Mouse (Mus musculus): ENCODE results near the gene C2. TPM values are rescaled to one million over a fixed set of nuclear protein-coding genes. Genes with fewer than 3 reads are reported as not detected.
A peak's percentile ranks its signal among the peaks of the same experiment; 100 is the strongest.

The C2 gene
- 9.9 and 10.8 TPM in 2 replicates for polyA plus RNA-seq (2011; ENCODE audit: insufficient read depth, insufficient read length, low read depth, missing spikeins)

DNA sequence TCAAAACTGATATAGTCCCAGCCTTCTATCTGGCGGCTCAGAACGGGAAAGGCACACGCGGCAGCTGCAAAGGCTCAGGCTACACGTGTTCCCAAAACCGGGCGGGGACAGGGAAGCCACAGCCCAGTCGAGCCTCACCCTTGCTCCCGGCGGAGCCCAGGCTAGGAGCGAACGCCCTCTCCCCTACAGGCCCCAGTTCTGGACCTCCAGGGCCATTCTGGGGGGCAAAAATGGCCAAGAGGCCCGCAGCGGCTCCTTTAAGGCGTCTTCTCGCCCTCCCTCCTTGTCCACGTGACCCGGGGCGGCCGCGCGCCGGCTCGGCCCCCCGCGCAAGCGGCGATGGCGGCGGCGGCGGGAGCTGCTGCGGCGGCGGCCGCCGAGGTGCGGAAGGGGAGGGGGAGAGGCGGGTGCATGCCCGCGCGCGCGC is at the start of gene C2, which contains the start of gene Ehmt2:
Gene C2, minus strand, starts transcription at position 106 of the 427 bp plus-strand sequence.
Gene Ehmt2, plus strand, starts transcription at position 310 of the 427 bp plus-strand sequence.
- H3K9ac ChIP-seq (ENCODE audit: low read depth, poor library complexity, severe bottlenecking), result peak within 1 kb of the TSS; percentile 94
- peaks cover under 1% of the 10 kb centered on the region for H3K4me1 ChIP-seq (ENCODE audit: control insufficient read depth, insufficient read depth, low read length)
- no peaks in the 10 kb centered on the region for H3K9me3 ChIP-seq (replicated peaks; ENCODE audit: control insufficient read depth, insufficient read depth, low read length, poor library complexity, severe bottlenecking)
- H3K4me3 ChIP-seq (ENCODE audit: low read depth, low read length), result peak within 1 kb of the TSS; percentile 96
- no peaks in the 10 kb centered on the region for H3K36me3 ChIP-seq (ENCODE audit: control insufficient read depth, insufficient read depth, low read length, poor library complexity, severe bottlenecking)
- H3K27me3 ChIP-seq (ENCODE audit: control insufficient read depth, insufficient read depth, low read length, poor library complexity, severe bottlenecking), result no peaks in the 10 kb centered on the region
- TF ChIP-seq POLR2A (IDR thresholded peaks at IDR 0.05; ENCODE audit: insufficient read depth, low read length) (no peak), EP300 (IDR thresholded peaks at IDR 0.05; ENCODE audit: insufficient read depth, low read depth, low read length) (no peak), CTCF (IDR thresholded peaks at IDR 0.05; ENCODE audit: low read depth, low read length) (no peak)
- H3K27ac ChIP-seq (ENCODE audit: insufficient read depth, low read length), result peak within 1 kb of the TSS; percentile 7

DNA sequence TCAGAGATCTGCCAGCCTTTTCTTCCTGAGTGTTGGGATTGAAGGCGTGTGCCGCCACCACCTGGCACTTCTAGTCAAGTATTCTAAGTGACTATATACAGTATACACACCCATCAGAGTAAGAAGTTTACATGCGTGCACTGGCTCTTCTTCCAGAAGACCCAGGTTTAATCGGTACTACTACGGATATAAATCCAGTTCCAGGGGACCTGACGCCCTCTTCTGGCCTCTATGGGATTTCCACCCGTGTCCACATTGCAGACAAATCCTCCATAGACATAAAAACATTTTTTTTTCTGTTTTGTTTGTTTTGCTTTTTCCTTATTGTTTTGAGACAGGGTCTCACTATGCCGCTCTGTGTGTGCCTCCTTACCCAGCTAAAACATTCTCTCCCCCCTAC is 49.5 kb upstream of the C2 start:
- Histone ChIP-seq H3K4me3 (ENCODE audit: low read depth, low read length) (no peak overlapping the region), H3K4me1 (ENCODE audit: control insufficient read depth, insufficient read depth, low read length) (no peaks in the 10 kb centered on the region), H3K27me3 (ENCODE audit: control insufficient read depth, insufficient read depth, low read length, poor library complexity, severe bottlenecking) (no peaks in the 10 kb centered on the region), H3K9me3 (replicated peaks; ENCODE audit: control insufficient read depth, insufficient read depth, low read length, poor library complexity, severe bottlenecking) (no peaks in the 10 kb centered on the region), H3K36me3 (ENCODE audit: control insufficient read depth, insufficient read depth, low read length, poor library complexity, severe bottlenecking) (peaks cover 26% of the 10 kb centered on the region), H3K9ac (ENCODE audit: low read depth, poor library complexity, severe bottlenecking) (no peak overlapping the region), H3K27ac (ENCODE audit: insufficient read depth, low read length) (no peak overlapping the region)
- peak; percentile 45 for TF ChIP-seq CTCF (IDR thresholded peaks at IDR 0.05; ENCODE audit: low read depth, low read length)
- TF ChIP-seq POLR2A (IDR thresholded peaks at IDR 0.05; ENCODE audit: insufficient read depth, low read length), result no peak
- TF ChIP-seq EP300 (IDR thresholded peaks at IDR 0.05; ENCODE audit: insufficient read depth, low read depth, low read length), result no peak

DNA sequence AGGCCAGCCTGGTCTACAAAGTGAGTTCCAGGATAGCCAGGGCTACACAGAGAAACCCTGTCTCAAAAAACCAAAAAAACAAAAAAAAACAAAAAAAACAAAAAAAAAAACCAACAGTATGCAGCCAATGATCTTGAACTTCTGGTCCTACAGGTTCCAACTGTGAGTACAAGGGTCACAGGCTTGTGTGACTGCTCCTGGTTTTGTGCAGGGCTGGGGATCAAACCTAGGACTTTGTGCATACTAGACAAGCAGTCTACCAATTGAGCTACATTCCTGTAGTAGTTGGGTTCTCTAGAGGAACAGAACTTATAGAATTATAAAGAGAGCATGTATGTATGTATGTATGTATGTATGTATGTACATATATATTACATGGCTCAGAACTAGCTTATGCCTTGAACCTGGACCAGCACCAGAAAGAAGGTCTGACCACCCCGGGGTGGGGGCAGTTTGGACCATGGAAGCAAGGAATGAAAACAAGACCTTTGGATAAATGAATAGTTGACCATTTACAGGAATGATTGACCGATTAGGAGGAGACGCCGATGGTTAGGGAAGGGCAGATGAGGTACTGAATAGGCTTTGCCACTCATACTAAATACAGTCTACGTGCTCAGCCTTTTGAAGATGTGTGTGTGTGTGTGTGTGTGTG is 48.5 kb upstream of the C2 start:
- Histone ChIP-seq H3K9me3 (replicated peaks; ENCODE audit: control insufficient read depth, insufficient read depth, low read length, poor library complexity, severe bottlenecking) (no peaks in the 10 kb centered on the region), H3K36me3 (ENCODE audit: control insufficient read depth, insufficient read depth, low read length, poor library complexity, severe bottlenecking) (peaks cover 22% of the 10 kb centered on the region), H3K27me3 (ENCODE audit: control insufficient read depth, insufficient read depth, low read length, poor library complexity, severe bottlenecking) (no peaks in the 10 kb centered on the region), H3K9ac (ENCODE audit: low read depth, poor library complexity, severe bottlenecking) (no peak overlapping the region), H3K4me1 (ENCODE audit: control insufficient read depth, insufficient read depth, low read length) (no peaks in the 10 kb centered on the region), H3K4me3 (ENCODE audit: low read depth, low read length) (no peak overlapping the region), H3K27ac (ENCODE audit: insufficient read depth, low read length) (no peak overlapping the region)
- TF ChIP-seq POLR2A (IDR thresholded peaks at IDR 0.05; ENCODE audit: insufficient read depth, low read length) (no peak), CTCF (IDR thresholded peaks at IDR 0.05; ENCODE audit: low read depth, low read length) (no peak)

DNA sequence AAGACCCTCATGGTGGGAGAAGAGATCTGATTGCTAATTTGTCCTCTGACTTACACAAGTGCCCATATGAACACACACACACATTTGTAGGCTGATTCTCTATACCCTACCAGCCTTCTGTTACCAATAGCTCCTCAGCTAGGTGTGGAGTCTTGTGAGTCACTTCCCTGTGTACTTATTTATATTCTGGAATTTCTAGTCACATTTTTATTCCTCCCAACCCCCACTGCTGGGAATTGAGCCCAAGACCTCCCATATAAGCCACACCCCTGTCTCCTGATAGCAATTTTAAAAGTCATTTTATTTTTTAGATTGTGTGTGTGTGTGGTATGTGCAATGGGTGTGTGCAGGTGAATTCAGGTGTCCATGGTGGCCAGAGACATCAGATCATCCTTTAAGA is 46.3 kb upstream of the C2 start:
- Histone ChIP-seq H3K4me1 (ENCODE audit: control insufficient read depth, insufficient read depth, low read length) (no peaks in the 10 kb centered on the region), H3K36me3 (ENCODE audit: control insufficient read depth, insufficient read depth, low read length, poor library complexity, severe bottlenecking) (peaks cover under 1% of the 10 kb centered on the region; the same call in 1 of the 2 replicates), H3K27me3 (ENCODE audit: control insufficient read depth, insufficient read depth, low read length, poor library complexity, severe bottlenecking) (no peaks in the 10 kb centered on the region), H3K4me3 (ENCODE audit: low read depth, low read length) (no peak overlapping the region), H3K27ac (ENCODE audit: insufficient read depth, low read length) (no peak overlapping the region), H3K9me3 (replicated peaks; ENCODE audit: control insufficient read depth, insufficient read depth, low read length, poor library complexity, severe bottlenecking) (no peaks in the 10 kb centered on the region), H3K9ac (ENCODE audit: low read depth, poor library complexity, severe bottlenecking) (no peak overlapping the region)
- no peak for TF ChIP-seq CTCF (IDR thresholded peaks at IDR 0.05; ENCODE audit: low read depth, low read length)
- TF ChIP-seq POLR2A (IDR thresholded peaks at IDR 0.05; ENCODE audit: insufficient read depth, low read length), result no peak
- no peak for TF ChIP-seq EP300 (IDR thresholded peaks at IDR 0.05; ENCODE audit: insufficient read depth, low read depth, low read length)

DNA sequence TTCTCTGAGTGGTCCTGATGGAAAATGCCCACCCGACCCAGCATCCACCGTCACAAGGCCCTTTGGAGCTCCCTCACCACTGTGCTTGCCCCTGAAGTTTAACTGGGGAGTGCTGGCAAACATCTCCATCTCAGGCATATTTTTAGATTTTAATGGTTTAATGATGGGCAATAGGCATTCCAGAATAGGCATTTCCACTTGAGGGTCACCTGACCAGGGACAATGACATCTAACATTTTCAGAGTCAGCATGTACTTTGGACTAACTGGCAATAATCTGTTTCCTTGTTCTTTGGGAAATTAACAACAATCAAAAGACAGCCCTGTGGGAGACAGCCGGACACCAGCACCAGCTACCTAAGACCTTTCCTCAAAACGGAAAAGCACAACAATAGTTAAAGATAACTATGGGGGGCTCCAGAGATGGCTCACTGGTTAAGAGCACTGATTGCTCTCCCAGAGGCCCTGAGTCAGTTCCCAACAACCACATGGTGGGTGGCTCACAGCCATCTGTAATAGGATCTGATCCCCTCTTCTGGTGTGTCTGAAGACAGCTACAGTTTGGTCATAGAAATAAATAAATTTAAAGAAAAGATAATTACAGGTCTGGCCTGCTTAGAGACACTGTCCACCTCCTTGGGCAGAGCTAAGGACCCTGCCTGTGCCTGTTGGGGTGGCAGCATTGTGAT is 45.2 kb upstream of the C2 start:
- Histone ChIP-seq H3K4me3 (ENCODE audit: low read depth, low read length) (no peak overlapping the region), H3K36me3 (ENCODE audit: control insufficient read depth, insufficient read depth, low read length, poor library complexity, severe bottlenecking) (no peaks in the 10 kb centered on the region), H3K9me3 (replicated peaks; ENCODE audit: control insufficient read depth, insufficient read depth, low read length, poor library complexity, severe bottlenecking) (no peaks in the 10 kb centered on the region), H3K27me3 (ENCODE audit: control insufficient read depth, insufficient read depth, low read length, poor library complexity, severe bottlenecking) (no peaks in the 10 kb centered on the region), H3K27ac (ENCODE audit: insufficient read depth, low read length) (no peak overlapping the region), H3K4me1 (ENCODE audit: control insufficient read depth, insufficient read depth, low read length) (no peaks in the 10 kb centered on the region), H3K9ac (ENCODE audit: low read depth, poor library complexity, severe bottlenecking) (no peak overlapping the region)
- TF ChIP-seq CTCF (IDR thresholded peaks at IDR 0.05; ENCODE audit: low read depth, low read length), result no peak
- TF ChIP-seq EP300 (IDR thresholded peaks at IDR 0.05; ENCODE audit: insufficient read depth, low read depth, low read length), result no peak
- no peak for TF ChIP-seq POLR2A (IDR thresholded peaks at IDR 0.05; ENCODE audit: insufficient read depth, low read length)

Measured in ES-Bruce4 (cell line).